Mouse (Mus musculus): ENCODE results near the gene Cpxm1. TPM values are rescaled to one million over a fixed set of nuclear protein-coding genes. Genes with fewer than 3 reads are reported as not detected.

Gene Cpxm1
- 1.1 and 1.2 TPM in 2 replicates for polyA plus RNA-seq (2012; rRNA removed; ENCODE audit: low replicate concordance)

DNA sequence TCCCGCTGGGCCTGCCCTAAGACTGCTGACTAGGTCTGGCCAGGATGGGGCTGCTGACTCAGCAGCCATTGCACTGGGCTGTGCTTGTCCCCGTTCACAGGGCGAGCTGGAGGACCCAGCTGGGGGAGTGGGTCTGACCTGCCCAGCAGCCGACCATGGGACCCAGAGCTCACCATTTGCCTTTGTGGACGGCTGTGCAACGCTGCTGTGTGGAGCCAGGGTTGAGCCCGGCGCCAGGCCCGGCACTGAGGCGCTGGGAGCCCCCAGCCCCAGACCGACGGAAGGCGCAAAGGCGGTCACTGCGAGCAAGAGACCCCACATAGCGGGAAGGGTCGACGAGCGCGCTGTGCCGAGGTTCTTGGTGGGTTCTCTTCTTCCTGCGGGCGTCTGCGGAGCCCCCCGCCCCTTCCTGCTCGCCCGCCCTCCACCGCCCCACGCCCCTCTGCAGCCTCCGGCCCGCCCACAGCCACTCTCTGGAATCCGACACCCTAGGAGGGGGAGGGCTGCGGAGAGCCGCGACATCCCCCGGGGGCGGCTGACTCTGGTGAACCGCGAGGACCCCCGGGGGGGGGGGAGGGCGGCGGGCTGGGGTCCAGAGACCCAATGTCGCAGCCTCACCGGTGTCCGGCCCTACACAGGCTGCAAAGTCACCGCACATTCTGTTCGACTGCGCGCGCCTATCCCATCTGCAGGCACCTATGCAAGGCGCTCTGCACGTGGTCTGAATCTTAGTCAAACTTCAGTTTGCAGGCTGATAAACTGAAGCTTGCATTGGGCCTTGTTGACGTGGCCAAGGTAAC, at the start of gene Cpxm1:
Cpxm1 (minus strand) TSS at position 389 of the 800 bp plus-strand sequence.

DNA sequence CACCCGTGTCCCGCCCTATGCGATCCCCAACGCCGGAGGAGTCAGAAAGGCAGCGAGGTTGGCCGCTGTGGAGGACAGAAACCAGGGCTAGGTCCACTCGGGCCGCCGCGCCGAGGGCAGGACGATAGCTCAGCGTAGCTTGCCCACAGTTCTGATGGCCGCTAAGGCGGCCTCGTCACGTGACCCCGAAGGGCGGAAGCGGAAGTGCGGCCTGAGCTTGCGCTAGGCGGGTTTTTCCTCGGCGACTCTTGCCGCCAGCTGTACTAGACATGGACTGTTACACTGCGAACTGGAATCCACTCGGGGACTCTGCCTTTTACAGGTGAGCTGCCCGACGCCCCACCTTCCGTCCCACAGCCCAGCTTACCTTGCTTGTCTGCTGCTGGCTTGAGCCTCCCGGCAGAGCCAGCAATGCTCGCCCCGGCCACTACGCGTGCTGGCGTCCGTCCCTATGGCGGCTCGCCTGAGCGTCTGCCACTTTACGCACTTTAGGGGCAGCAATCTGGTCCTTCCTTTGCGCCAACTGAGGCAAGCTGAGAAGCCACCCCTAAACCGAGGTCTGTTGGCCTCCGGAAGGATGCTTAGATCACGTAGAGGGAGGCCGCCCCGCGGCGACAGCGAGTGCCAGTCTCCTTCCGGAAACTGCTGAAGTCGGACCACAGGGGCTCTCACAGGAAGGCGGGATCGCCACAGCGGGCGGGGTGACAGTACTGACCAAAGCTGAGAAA, 26.9 kb upstream of the Cpxm1 start, which contains the start of the genes Vps16 and Pced1a:
Vps16 (plus strand) TSS at position 214 of the 728 bp plus-strand sequence.
Pced1a (minus strand) TSS at position 576 of the 728 bp plus-strand sequence.

DNA sequence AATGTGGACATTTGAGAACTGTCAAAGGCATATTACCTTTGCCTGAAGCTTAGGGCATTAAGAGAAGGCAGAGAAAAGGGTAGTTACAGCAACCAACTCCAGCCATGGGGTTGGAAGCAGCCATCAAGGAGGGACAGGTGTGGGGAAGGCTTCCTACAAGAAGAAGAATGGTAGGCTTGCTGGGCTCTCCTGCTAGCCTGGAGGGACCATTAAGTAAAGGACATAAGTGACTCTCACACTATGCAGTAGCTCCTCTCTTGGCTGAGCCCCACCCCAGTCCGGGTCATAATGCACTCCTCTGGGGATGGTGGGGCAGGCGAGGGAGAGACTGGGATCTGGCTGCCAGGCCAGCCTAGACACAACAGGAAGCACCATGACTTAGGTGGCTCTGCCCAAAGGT, 8.8 kb upstream of the Cpxm1 start, which contains the start of gene Tmem239:
Tmem239 (plus strand) TSS at position 301 of the 400 bp plus-strand sequence.

DNA sequence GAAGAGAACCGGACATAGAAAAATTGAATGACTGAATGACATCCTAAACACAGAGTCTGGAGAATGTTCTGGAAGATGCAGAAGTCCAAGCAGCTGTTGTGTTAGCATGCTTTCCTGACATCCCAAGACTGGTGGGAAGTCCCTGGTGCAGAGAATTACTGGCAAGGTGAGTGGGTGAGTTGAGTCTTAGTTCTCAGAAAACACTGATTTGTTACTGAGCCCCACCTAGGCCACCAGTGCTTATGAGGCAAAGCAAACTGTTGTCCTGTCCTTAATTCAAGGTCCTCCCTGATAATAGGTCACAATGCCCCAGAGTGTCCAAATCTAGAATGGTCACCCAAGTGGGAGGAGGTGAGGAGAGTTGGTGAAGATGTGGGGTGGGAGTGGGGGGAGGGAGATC, 7.6 kb upstream of the Cpxm1 start, which contains the start of the genes Gm28372 and 1700020A23Rik:
Gm28372 (plus strand) TSS at position 301 of the 400 bp plus-strand sequence.
1700020A23Rik (plus strand) TSS at position 321 of the 400 bp plus-strand sequence.

Other genes starting within 250 kb of the Cpxm1 start
- 226 and 267 TPM in 2 replicates for gene Snrpb, start 218.2 kb downstream of the Cpxm1 start, polyA plus RNA-seq (2012; rRNA removed; ENCODE audit: low replicate concordance)
- gene Tmc2, start 202.4 kb downstream of the Cpxm1 start, polyA plus RNA-seq (2012; rRNA removed; ENCODE audit: low replicate concordance) = not detected in 2 replicates
- 16.7 and 33.7 TPM in 2 replicates for gene Nop56, start 123.1 kb downstream of the Cpxm1 start, polyA plus RNA-seq (2012; rRNA removed; ENCODE audit: low replicate concordance)
- gene Idh3b, start 113.0 kb downstream of the Cpxm1 start, polyA plus RNA-seq (2012; rRNA removed; ENCODE audit: low replicate concordance) = 150 and 184 TPM in 2 replicates
- gene Ebf4, start 102.4 kb downstream of the Cpxm1 start, polyA plus RNA-seq (2012; rRNA removed; ENCODE audit: low replicate concordance) = 1.4 and 1.8 TPM in 2 replicates
- not detected in 2 replicates for gene Gm28372, start 7.7 kb upstream of the Cpxm1 start, polyA plus RNA-seq (2012; rRNA removed; ENCODE audit: low replicate concordance)
- gene 1700020A23Rik, start 7.7 kb upstream of the Cpxm1 start, polyA plus RNA-seq (2012; rRNA removed; ENCODE audit: low replicate concordance) = not detected in 2 replicates
- not detected in 2 replicates for gene Tmem239, start 8.9 kb upstream of the Cpxm1 start, polyA plus RNA-seq (2012; rRNA removed; ENCODE audit: low replicate concordance)
- gene Vps16, start 26.8 kb upstream of the Cpxm1 start, polyA plus RNA-seq (2012; rRNA removed; ENCODE audit: low replicate concordance) = 29.5 and 34.3 TPM in 2 replicates
- gene Pced1a, start 27.1 kb upstream of the Cpxm1 start, polyA plus RNA-seq (2012; rRNA removed; ENCODE audit: low replicate concordance) = 10.8 and 17.5 TPM in 2 replicates
- 12.7 and 22.3 TPM in 2 replicates for gene Ptpra, start 52.7 kb upstream of the Cpxm1 start, polyA plus RNA-seq (2012; rRNA removed; ENCODE audit: low replicate concordance)
- 85.0 and 146 TPM in 2 replicates for gene Mrps26, start 166.2 kb upstream of the Cpxm1 start, polyA plus RNA-seq (2012; rRNA removed; ENCODE audit: low replicate concordance)
- gene Oxt, start 178.6 kb upstream of the Cpxm1 start, polyA plus RNA-seq (2012; rRNA removed; ENCODE audit: low replicate concordance) = not detected in 2 replicates
- 0.26 TPM in 1 of 2 replicates, not detected in the other for gene Avp, start 185.0 kb upstream of the Cpxm1 start, polyA plus RNA-seq (2012; rRNA removed; ENCODE audit: low replicate concordance)
- 0.23 and 0.46 TPM in 2 replicates for gene Fastkd5, start 232.5 kb upstream of the Cpxm1 start, polyA plus RNA-seq (2012; rRNA removed; ENCODE audit: low replicate concordance)
- 3.7 and 4.6 TPM in 2 replicates for gene Ubox5, start 232.5 kb upstream of the Cpxm1 start, polyA plus RNA-seq (2012; rRNA removed; ENCODE audit: low replicate concordance)
- 48.2 and 56.0 TPM in 2 replicates for gene Lzts3, start 245.2 kb upstream of the Cpxm1 start, polyA plus RNA-seq (2012; rRNA removed; ENCODE audit: low replicate concordance)

Data from duodenum, adult 2 months (tissue).